Mouse (Mus musculus): ENCODE data around the gene Ano7.

Ano7 gene

GRCm38 (mm10) chr1:93373665-93374064 lies at the start of gene Ano7:
TSS of gene Ano7 (plus strand) at chr1:93373930.
- DNase-seq (ENCODE audit: low spot score in 2 of 2): no peak

DNA sequence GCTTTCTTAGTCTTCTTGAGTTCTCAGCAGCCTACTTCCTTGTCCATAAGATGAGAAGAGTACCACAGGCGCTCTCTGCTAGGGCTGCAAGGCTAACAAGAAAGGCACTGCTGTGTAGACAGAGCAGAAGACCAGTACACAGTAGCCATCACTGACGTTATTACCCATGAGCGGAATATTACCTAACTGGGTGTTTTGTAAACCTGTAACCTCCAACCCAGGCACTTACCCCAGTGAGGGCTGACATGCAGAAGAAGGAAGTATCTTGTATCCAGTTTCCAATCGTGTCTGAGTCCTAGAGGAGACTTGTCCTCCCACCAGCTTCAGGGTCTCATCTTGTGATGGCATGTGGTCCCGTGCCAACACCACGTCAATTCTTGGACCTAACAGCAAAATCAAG lies 49.8 kb upstream of the Ano7 start:
- no peak for DNase-seq (ENCODE audit: low spot score in 2 of 2)

- no peak for DNase-seq (ENCODE audit: low spot score in 2 of 2)
Observed at GRCm38 (mm10) chr1:93326446-93326845, 47.3 kb upstream of the Ano7 start.

- no peak for DNase-seq (ENCODE audit: low spot score in 2 of 2)
Observed at GRCm38 (mm10) chr1:93334621-93335020, 39.1 kb upstream of the Ano7 start.

DNA sequence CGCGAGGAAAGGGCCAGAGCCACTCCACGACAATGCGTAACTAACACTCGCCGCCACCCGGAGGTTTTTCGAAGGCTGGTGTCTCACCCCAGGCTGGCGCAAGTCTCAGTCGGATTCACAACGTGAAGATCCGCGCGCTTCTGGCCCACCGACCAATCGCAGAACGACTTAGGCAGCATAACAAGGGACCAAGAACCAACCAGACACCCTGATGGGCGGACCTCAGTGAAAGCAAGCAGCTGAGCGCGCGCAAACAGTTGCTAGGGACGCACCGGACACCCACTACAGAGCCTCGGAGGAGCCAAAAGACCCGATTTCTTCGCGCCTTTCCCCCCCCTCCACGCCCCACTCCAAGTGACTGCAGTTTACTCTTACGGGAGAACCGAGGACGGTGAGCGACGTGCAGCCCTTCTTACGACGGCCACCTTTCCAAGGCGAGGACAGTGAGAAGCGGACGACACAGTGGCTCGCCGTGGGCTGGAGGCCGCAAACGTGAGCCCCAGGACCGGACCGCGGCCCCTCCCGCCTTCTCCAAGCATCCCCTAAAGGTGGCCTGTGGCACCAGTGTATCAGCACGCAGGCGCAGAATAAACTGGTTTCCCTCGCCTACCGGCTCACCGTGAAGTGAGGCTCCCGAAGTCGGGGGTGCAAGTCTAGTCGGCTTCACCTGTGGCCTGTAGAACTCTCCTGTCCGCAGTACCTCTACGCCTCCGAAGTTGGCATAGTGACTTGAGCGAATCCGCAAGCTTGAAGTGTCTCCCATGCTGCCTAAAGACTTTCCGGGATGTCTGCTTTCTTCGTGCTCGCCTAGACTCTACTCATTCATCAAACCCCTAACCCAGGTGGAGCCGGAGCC lies 30.9 kb upstream of the Ano7 start, which contains the start of the genes Ppp1r7 and Pask:
Gene Ppp1r7, plus strand, starts transcription at position 207 of the 856 bp plus-strand sequence.
Gene Pask, minus strand, starts transcription at position 835 of the 856 bp plus-strand sequence.
- peak; percentile 83 to 92 for DNase-seq (ENCODE audit: low spot score in 2 of 2)

- peak; percentile 84 to 93 for DNase-seq (ENCODE audit: low spot score in 2 of 2)
Observed at GRCm38 (mm10) chr1:93343504-93344047, 30.2 kb upstream of the Ano7 start.

DNA sequence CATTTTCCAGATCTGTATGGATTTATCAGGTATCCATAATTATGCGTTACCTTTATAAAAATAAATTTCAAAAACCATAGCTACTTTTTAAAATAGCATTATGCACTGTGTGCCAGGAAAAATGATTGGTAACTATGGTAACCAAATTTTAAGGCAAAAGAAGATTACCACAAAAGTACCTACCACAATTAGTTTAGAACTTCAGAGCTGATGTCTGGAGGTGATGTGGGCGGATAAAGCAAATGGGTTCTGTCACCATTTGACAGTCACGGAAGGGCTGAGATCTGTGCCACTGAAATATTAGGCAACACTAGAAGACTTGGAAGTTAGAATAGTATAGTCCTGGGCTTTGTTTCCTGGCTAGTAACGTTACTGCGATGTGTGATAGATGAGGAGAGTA lies 26.6 kb upstream of the Ano7 start:
- DNase-seq (ENCODE audit: low spot score in 2 of 2): no peak

- DNase-seq (ENCODE audit: low spot score in 2 of 2): no peak
Observed at GRCm38 (mm10) chr1:93349701-93350100, 24.0 kb upstream of the Ano7 start.

DNA sequence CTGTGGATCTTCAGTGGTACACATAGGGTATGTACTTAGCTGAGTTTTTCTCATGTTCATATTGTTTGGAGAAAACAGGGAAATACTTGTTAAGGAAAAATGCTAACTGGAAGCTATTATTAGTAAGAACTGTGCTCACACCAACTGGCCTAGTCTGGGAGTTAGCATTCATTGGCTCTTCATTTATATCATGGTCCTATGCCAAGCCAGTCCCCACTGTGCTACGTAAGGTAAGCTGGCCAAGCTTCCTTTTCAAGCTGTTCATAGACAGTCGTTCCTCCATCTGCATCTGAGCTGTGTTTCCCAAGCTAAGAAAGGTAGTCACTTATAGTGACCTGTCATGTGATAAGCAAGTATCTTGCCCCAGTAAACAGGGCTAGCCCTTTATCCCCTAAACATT lies 21.0 kb upstream of the Ano7 start:
- no peak for DNase-seq (ENCODE audit: low spot score in 2 of 2)

DNA sequence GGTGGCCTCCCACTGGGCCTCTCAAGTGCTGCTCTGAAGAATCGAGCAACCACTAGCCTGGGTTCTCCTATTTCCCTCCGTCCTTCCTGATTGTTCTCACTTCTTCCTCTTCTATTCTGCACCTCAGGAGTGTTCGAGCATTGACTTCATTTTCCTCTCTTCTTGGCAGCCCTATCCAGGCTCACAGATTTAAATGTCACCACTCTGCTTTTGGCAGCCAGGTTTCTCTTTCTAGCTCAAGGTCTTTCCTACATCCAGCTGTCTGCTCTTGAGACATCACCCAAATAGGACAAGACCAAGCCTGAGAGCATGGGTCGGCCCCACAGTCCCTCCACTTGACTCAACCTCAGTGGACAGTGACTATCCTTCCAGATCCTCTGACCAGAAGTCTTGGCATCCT lies 11.1 kb upstream of the Ano7 start:
- DNase-seq (ENCODE audit: low spot score in 2 of 2): no peak

GRCm38 (mm10) chr1:93365641-93366040 lies 8.1 kb upstream of the Ano7 start:
- no peak for DNase-seq (ENCODE audit: low spot score in 2 of 2)

- DNase-seq (ENCODE audit: low spot score in 2 of 2): no peak
Observed at GRCm38 (mm10) chr1:93377307-93377706, 3.6 kb downstream of the Ano7 start.

GRCm38 (mm10) chr1:93379117-93379516 lies 5.4 kb downstream of the Ano7 start:
- no peak for DNase-seq (ENCODE audit: low spot score in 2 of 2)

DNA sequence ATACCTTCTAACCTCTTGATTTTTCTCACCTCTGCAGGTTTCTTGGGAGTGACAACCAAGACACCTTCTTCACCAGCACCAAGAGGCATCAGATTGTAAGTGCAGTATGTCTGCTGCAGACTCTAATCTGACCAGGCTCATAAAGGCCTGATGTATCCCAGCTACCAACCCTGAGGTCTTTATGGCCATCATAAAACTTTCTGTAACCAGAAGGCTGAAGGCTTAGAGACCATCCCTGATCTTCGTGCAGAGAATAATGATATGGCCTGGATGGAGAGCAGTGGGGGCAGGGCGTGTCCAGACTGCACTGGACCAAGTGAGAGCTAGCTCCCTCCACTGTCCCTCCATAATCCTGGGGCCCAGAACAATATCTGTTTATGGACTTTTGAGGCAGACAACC lies 13.5 kb downstream of the Ano7 start:
- DNase-seq (ENCODE audit: low spot score in 2 of 2): no peak

DNA sequence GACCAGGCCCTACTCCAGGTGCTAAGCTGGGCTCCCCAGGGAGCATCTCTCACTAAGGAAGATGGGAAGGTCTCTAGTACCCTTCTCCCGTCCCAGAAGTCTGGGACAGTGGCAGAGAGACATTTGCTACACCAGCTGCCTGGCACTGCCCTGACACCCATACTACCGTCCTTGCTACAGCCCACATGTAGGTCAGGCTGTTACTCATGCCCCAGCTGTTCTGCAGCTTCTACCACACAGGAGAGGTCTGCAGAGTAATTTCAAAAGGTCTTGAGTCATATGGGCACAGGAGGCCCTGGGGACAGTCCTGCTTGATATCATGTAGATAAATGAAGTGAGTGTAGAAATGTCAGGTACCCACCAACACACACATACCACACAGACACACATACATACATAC lies 15.2 kb downstream of the Ano7 start:
- DNase-seq (ENCODE audit: low spot score in 2 of 2): no peak

- DNase-seq (ENCODE audit: low spot score in 2 of 2): no peak
Observed at GRCm38 (mm10) chr1:93401191-93402052, 27.7 kb downstream of the Ano7 start.

DNA sequence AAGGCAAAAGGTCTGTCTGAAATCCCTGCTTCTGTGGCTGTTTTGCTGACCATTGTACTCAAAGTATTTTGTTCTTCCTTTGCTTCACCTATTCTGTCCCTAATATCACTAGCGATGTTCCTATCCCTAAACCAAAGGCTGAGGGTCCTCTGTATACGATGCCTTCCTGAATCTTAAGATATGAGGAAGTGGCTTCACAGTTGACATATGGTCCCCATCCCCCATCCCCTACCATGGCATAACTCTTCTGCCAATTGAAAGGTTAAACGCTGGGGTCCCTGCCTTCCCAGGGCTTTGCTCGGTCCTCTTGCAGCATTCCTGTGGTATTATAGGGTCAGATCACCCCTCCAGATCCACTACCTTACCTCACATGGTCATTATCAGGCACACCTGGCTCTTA lies 29.7 kb downstream of the Ano7 start:
- no peak for DNase-seq (ENCODE audit: low spot score in 2 of 2)

DNA sequence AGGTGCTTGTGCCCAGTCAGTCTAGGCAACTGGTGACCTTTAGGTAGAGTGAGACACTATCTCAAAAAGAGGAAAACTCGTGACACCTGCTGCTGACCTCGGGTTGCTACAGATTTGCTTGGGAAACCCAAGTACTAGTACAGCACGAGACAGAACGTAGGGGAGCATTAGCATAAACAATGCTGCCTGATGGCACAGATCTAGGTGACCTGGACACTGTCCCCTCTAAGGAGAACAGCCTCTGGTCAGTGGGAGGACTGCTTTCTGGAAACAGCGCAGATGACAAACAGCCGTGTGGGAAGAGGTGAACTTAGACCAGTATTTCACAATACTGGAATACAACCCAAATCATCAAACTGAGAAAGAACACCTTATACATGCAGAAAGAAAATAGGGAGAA lies 58.4 kb downstream of the Ano7 start:
- DNase-seq (ENCODE audit: low spot score in 2 of 2): no peak

DNA sequence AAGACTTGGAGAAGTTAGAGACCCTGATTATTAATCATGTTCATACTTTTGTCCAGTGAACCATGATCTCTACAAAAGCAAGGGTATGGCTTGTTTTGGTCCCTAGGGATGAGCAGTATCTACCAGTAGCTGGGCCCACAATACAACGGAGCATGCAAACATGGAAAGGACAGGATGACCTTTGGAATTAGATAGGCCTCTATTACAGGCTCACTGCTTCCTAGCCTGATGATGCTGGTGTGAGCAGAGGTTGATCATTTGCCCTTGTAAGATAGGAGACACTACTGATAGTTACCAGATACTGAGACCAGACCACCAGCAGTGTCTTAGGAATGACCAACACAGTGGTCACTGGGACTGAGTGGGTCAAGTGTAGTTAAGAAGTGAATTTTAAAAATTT lies 65.6 kb downstream of the Ano7 start:
- no peak for DNase-seq (ENCODE audit: low spot score in 2 of 2)

DNA sequence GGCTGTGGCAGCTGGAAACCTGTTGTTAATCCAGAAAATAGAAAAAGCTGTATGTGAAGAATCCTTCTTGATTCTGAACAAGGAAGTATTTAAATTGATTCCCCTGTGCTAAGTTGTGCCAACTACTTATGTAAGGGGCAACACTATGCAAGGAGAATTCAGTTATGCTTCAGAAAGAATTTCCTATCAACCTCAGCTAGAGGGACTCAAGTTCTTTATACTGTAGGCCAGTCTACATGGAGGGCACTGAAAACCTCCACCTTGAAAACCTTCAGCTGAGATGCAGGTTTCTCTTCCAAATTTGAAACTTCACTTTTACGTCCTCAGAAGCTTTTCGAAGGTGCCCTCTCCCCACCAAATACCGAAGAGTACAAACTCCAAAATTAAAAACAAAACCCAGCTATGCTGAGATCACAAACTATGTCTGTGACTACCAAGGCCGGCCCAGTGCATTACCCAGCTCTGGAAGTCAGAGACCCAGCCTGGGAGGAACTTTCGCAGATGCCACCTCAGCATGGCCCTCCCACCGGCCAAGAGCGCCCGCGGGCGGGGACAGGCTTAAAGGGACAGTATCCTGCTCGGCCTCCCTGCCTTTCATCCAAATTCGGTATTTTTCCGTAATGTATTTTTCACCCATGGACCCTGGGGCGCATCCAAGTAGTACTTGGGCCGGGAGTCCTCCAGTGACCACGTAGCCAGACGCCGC lies 70.8 kb downstream of the Ano7 start:
- peak; percentile 32 to 60 for DNase-seq (ENCODE audit: low spot score in 2 of 2)

DNA sequence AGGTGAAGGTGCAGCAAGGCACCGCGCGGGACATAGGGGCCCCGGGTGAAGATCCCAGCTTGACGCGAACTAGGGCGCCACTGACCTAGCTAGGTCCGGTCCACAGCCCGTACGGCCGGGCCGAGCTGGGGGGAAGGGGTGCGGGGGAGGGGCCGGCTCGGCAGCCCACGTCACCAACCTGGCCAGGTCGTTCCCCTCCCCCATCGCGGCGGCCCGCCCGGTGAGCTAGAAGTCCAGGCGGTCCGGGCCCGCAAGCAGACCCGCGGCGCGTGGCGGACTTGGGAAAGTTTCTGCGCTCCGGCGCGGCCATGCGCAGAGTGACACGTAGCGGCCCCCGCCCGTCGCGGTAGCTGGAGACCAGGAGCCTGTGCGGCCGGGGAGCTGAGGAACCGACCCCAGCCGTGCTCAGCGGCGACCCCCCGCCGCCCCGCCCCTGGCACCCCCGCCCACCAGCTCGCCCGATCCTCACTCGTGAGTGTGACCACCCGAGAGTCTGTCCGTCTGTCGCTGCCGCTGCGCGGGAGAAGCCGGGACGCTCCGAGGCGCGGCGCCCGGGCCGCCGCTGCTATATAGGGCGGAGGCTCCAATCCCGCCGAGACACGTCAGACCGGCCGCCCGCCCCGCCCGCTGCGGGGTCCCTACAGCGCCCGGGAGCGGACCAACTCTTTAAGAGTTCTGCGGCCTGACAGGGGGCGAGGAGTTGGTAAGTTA lies 71.5 kb downstream of the Ano7 start:
- peak; percentile 27 to 52 for DNase-seq (ENCODE audit: low spot score in 2 of 2)
